Mouse (Mus musculus) heart, postnatal 0 days (tissue): ENCODE data around the gene Tiam2. TPM values are rescaled to one million over a fixed set of nuclear protein-coding genes. Genes with fewer than 3 reads are reported as not detected.

Experiments
- ATAC-seq: fragments of 200-750 bp; cut with Nextera tagmentation; 2 replicates; pipeline ENCODE4 v1.8.0; 2017; ENCODE audit warnings: low read depth, moderate number of reproducible peaks, moderate library complexity; ENCODE audit not compliant: insufficient read depth
- DNase-seq: peaks from one replicate; pipeline ENCODE4 v3.0.0-alpha.2; 2016; ENCODE audit warnings: low spot score
- H3K27ac ChIP-seq: fragments of 300-500 bp; sonication (generic); 2 replicates; pipeline ENCODE4 v1.5.1; 2014; ENCODE audit warnings: low read depth, mild to moderate bottlenecking
- H3K27me3 ChIP-seq: fragments of 300-500 bp; sonication (generic); 2 replicates; pipeline ENCODE4 v1.6.1; 2014; ENCODE audit warnings: low read length, mixed read lengths; ENCODE audit not compliant: control insufficient read depth, insufficient read depth
- H3K36me3 ChIP-seq: fragments of 300-500 bp; sonication (generic); replicated peaks from 2 replicates; pipeline ENCODE4 v1.6.1; 2014; ENCODE audit warnings: low read length, mixed read lengths; ENCODE audit not compliant: control insufficient read depth, insufficient read depth
- H3K4me1 ChIP-seq: fragments of 300-500 bp; sonication (generic); 2 replicates; pipeline ENCODE4 v1.6.1; 2014; ENCODE audit warnings: antibody characterized with exemption; ENCODE audit not compliant: control insufficient read depth, insufficient read depth
- H3K4me2 ChIP-seq: fragments of 300-500 bp; sonication (generic); 2 replicates; pipeline ENCODE4 v1.6.1; 2014; ENCODE audit warnings: low read depth, mild to moderate bottlenecking, low read length, moderate library complexity
- H3K4me3 ChIP-seq: fragments of 300-500 bp; sonication (generic); 2 replicates; pipeline ENCODE4 v1.5.1; 2014; ENCODE audit warnings: low read depth, low read length
- H3K9ac ChIP-seq: fragments of 300-500 bp; sonication (generic); replicated peaks from 2 replicates; pipeline ENCODE4 v1.6.1; 2014; ENCODE audit warnings: low read depth, low read length, mixed read lengths
- H3K9me3 ChIP-seq: fragments of 300-500 bp; sonication (generic); replicated peaks from 2 replicates; pipeline ENCODE4 v1.6.1; 2016; ENCODE audit warnings: low read length; ENCODE audit not compliant: control insufficient read depth
- CTCF ChIP-seq: IDR thresholded peaks from 2 replicates; pipeline ENCODE4 v1.5.1; 2016; ENCODE audit warnings: antibody characterized with exemption, control low read depth, low read depth
- EP300 ChIP-seq: IDR thresholded peaks from 2 replicates; pipeline ENCODE4 v1.6.1; 2016; ENCODE audit warnings: antibody characterized with exemption, low read depth
- WGBS: fragments of 180-500 bp; shearing (Covaris S2); extraction: QIAGEN DNeasy Blood & Tissue Kit; methylation state at CpG from one replicate; pipeline ENCODE4 v1.1.7; 2014; 5-methylcytosine and 5-hydroxymethylcytosine counted together
- polyA plus RNA-seq: library from polyadenylated mRNA; unstranded; fragments of >200 nt; fragmentation: Nextera tagmentation; extraction: Ambion mirVana; gene quantifications from 2 replicates; pipeline ENCODE4 v1.2.1, GENCODE M21; 2015
- total RNA-seq: library from RNA; depleted of rRNA; stranded (reverse); fragments of >200 nt; gene quantifications from 2 replicates; pipeline ENCODE4 v1.2.3, GENCODE M21; 2014; ENCODE audit warnings: low replicate concordance

The Tiam2 gene
- total and polyA plus RNA-seq, 2 experiments from 2014 or later, result 1.7 to 3.6 TPM

DNA sequence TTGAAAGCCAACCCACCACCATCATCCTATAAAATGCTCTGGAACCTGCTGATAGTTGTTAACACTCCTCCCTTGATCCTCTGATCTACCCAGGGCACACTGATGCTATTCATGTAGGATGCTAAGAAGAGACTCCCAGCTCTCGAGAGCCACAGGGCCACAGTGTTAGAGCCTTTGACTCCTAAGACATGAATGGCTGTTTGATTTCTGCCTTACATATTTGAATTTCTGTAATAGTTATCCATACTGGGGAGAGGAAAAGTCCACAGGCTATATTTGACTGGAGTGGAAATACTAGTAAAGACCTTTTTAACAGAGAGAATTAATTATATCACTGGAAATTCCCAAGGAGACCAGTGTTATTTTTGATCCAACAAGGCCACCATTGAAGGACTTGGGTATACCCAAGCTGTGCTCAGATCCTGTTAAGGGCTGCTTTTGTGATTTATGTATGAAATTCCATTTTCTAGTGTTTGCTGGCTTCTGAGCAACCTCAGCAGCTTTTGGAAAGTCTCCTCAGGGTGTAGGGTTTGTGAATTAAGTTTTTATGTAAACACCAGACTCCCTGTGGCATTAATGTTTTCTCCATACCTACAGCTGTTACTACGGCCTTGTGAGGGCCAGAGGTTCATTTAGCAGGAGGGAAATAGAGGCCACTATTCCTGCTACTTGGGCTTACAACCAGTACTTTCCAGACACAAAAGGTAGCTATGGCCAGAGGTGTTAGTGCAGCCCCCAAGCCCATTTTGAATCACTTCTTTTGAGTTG is 131.7 kb downstream of the Tiam2 start:
- Histone ChIP-seq H3K4me1 (no peaks in the 10 kb centered on the region), H3K27ac (no peak overlapping the region), H3K36me3 (peaks cover 5% of the 10 kb centered on the region; the same call in 1 of the 2 replicates), H3K9me3 (no peaks in the 10 kb centered on the region), H3K4me2 (no peak overlapping the region), H3K9ac (no peak overlapping the region), H3K27me3 (no peaks in the 10 kb centered on the region), H3K4me3 (no peak overlapping the region)
- ATAC-seq (no peak), DNase-seq (no peak)
- TF ChIP-seq CTCF (no peak), EP300 (no peak)
- 88% methylated on average over 2 of the region's 2 CpGs for WGBS

DNA sequence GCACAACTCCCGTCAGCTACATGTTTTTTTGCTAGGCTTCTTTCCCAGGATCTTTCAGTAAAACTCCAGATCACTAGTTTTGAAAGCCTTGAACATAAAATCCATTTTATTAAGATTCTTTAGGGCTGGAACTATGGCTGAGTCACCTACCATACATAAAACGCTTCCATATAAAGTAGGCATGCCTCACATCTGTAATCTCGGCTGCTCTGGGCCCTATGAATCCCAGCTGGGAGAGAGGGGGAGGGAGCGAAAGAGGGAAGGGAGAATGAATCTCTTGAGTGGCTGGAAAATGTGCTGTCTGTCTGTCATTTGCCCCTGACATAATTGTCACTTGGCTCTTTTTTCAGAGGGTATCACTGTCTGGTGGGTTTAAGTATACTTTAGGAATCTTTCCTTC is 139.5 kb downstream of the Tiam2 start:
- H3K27ac ChIP-seq, result no peak overlapping the region
- no peaks in the 10 kb centered on the region for H3K27me3 ChIP-seq
- ATAC-seq (no peak), DNase-seq (no peak)
- H3K4me3 ChIP-seq, result no peak overlapping the region
- TF ChIP-seq EP300 (no peak), CTCF (no peak)
- WGBS, result 67% methylated on average over 4 of the region's 4 CpGs
- H3K36me3 ChIP-seq, result no peaks in the 10 kb centered on the region
- H3K4me1 ChIP-seq, result no peaks in the 10 kb centered on the region
- H3K9ac ChIP-seq, result no peak overlapping the region
- no peak overlapping the region for H3K4me2 ChIP-seq
- no peaks in the 10 kb centered on the region for H3K9me3 ChIP-seq

DNA sequence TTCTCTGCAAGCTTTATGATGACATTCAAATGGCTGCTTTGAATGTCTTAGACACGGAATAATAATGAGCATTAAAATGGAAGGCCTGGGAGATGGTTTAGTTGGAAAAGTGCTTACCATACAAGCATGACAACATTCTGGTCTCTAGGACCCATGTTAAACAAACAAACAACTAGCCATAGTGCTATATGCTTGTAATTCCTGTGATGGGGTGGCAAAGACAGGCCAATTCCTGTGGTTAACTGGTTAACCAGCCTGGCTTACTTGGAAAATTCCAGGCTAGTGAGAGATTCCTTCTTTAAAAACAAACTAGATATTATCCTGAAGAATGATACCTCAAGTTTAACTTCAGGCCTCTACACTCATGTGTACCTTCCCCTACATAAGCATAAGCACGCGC is 140.3 kb downstream of the Tiam2 start:
- H3K9me3 ChIP-seq, result no peaks in the 10 kb centered on the region
- H3K36me3 ChIP-seq, result no peaks in the 10 kb centered on the region
- no peak for ATAC-seq
- 98% methylated on average over 3 of the region's 3 CpGs for WGBS
- H3K4me1 ChIP-seq, result no peaks in the 10 kb centered on the region
- H3K9ac ChIP-seq, result no peak overlapping the region
- no peak overlapping the region for H3K4me3 ChIP-seq
- H3K27me3 ChIP-seq, result no peaks in the 10 kb centered on the region
- H3K4me2 ChIP-seq, result no peak overlapping the region
- no peak for TF ChIP-seq EP300
- no peak overlapping the region for H3K27ac ChIP-seq
- no peak for DNase-seq

DNA sequence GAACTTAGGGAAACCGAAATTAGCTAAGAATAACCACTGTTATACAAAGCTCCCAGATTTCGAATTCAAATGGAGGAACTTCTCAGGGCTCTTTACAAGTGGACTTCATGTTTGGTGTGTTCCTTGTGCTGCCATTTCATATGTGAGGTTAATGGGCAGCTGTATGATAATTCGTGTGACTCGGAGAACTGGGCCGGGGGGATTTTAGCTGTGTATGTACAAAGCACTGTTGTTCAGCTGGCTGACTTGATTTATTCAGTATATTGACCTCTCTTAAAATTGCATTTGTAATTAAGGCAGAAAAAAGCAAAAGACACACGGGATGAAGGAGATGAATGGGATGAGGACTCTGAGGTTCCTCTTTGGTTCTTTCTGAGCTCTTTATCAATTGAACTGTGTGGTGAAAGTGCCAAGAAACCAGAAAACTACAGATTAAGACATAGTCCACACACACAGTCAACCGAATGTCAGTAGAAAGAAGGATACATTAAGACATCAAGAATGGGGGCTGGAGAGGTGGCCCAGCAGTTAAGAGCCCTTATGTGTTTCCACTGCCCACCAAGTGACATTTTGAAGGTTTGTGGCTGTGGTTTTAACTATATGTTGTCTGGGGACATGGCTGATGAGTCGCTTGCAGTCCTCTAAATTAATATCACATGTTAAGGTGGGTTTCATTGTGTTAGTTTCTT is 141.4 kb downstream of the Tiam2 start:
- Histone ChIP-seq H3K9me3 (no peaks in the 10 kb centered on the region), H3K36me3 (no peaks in the 10 kb centered on the region), H3K27ac (no peak overlapping the region), H3K4me2 (no peak overlapping the region), H3K4me1 (no peaks in the 10 kb centered on the region), H3K9ac (no peak overlapping the region), H3K27me3 (no peaks in the 10 kb centered on the region), H3K4me3 (no peak overlapping the region)
- DNase-seq (no peak), ATAC-seq (no peak)
- TF ChIP-seq CTCF, result no peak
- no peak for TF ChIP-seq EP300
- 82% methylated on average over 8 of the region's 8 CpGs for WGBS

DNA sequence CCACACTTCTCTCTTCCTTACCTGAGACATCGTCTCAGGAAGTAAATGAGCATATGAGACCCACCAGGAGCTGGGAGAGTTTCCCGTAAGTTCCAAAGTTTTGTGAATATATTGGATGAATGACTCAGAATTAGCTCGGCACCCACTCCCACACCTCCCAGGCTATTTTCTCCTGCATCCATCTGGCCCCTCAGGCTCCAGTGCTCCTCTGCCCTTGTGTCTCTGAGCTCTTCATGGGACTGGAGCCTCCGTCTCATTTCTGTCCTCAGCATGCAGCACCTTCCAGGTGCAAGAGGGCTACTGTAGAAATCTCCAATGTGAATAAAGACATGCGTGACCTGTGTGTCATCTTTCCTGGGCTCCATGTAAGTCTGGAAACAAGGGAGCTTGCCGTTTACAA is 145.6 kb downstream of the Tiam2 start:
- Histone ChIP-seq H3K4me1 (no peaks in the 10 kb centered on the region), H3K9ac (no peak overlapping the region), H3K9me3 (no peaks in the 10 kb centered on the region), H3K36me3 (no peaks in the 10 kb centered on the region), H3K4me3 (no peak overlapping the region), H3K27me3 (no peaks in the 10 kb centered on the region), H3K27ac (no peak overlapping the region), H3K4me2 (no peak overlapping the region)
- no peak for TF ChIP-seq CTCF
- no peak for TF ChIP-seq EP300
- ATAC-seq (no peak), DNase-seq (no peak)
- WGBS, result 84% methylated on average over 6 of the region's 6 CpGs

DNA sequence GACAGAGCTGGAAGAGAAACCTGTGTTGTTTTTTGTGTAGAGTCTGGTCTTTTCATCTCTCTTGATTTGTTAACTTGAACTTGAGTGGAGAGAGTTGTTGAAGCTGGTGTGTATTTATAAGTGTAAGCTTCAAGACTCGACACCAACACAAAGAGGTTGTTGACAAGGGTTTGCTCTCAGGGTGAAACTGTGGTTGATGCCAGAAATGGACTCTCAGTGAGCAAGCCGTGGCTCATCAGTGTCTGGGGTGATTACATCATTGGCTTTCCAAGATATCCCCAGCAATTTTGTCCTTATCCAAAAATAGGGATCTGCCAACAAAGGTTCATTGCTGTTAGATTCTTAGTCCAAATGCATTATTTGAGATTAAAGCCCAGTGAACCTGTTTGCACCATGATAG is 150.2 kb downstream of the Tiam2 start:
- no peak for DNase-seq
- Histone ChIP-seq H3K4me2 (no peak overlapping the region), H3K27me3 (no peaks in the 10 kb centered on the region), H3K27ac (no peak overlapping the region), H3K9me3 (no peaks in the 10 kb centered on the region), H3K4me3 (no peak overlapping the region), H3K4me1 (no peaks in the 10 kb centered on the region), H3K9ac (no peak overlapping the region), H3K36me3 (no peaks in the 10 kb centered on the region; the same call in 1 of the 2 replicates)
- 30% methylated on average over 2 of the region's 2 CpGs for WGBS
- TF ChIP-seq CTCF (no peak), EP300 (no peak)
- no peak for ATAC-seq
